Mouse (Mus musculus) heart, adult 18-20 months (tissue): ENCODE data around the gene Vmn1r159. TPM values are rescaled to one million over a fixed set of nuclear protein-coding genes. Genes with fewer than 3 reads are reported as not detected.
"Not testable (repeated sequence)": the region's sequence is repeated elsewhere in the genome, so short reads cannot be mapped to it uniquely, and the experiment has no call there.

Experiments used
- DNase-seq, 2 experiments: peaks; one replicate each; pipeline ENCODE4 v3.0.0; 2021 to 2022; ENCODE audit warnings: mixed read lengths in 1 of 2
- long read RNA-seq, 2 experiments: library from polyadenylated mRNA; stranded (forward); transcript quantifications; one replicate each; pipeline ENCODE4 v2.0.0; 2021
- total RNA-seq, 2 experiments: library from RNA; stranded (reverse); gene quantifications; 2 replicates each; pipeline ENCODE4 v1.2.3; 2021

The Vmn1r159 gene
- total RNA-seq = not detected
- long read RNA-seq, experiment 1 = 0 reads
- long read RNA-seq, experiment 2 = 0 reads

DNA sequence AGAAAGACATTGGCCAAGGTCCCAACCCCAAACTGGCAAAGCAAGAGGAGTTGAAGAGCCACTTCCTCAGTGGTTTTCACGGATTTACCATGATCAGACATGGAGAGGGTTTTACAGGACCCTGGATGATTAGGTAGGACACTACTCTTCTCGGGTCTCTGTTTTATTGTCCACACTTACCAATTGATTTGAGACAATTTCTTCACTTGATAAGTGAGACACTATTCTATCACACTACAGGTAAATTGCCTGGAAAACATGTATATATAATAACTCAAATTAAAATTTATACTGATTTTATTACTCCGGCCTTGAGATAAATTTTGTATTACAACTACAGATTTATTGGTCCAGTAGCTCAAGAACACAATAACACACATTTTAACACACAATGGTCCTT is at the start of gene Vmn1r159:
Gene Vmn1r159 (minus strand): TSS at position 101 of the 400 bp plus-strand sequence.
- not testable (repeated sequence) for DNase-seq

DNA sequence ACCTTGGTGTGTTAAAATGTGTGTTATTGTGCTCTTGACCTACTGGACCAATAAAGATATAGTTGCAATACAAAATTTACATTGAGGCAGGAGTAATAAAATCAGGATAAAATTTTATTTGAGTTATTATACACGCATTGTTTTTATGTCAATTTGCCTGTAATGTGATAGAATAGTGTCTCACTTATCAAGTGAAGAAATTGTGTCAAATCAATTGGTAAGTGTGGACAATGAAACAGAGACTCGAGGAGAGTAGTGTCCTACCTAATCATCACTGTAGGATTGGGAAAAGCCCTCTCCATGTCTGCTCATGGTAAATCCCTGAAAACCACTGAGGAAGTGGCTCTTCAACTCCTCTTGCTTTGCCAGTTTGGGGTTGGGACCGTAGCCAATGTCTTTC is 27.5 kb upstream of the Vmn1r159 start, which contains the start of gene Vmn1r160:
Gene Vmn1r160 (plus strand): TSS at position 301 of the 400 bp plus-strand sequence.
- not testable (repeated sequence) for DNase-seq

Other genes with a start within 250 kb of the Vmn1r159 start
- not detected for gene Vmn1r155, start 185.6 kb downstream of the Vmn1r159 start, total RNA-seq
- gene Gm8693, start 151.3 kb downstream of the Vmn1r159 start, total RNA-seq = not detected
- not detected for gene Gm4567, start 123.9 kb downstream of the Vmn1r159 start, total RNA-seq
- gene Vmn1r157, start 81.9 kb downstream of the Vmn1r159 start, total RNA-seq = not detected
- not detected for gene Vmn1r158, start 52.8 kb downstream of the Vmn1r159 start, total RNA-seq
- not detected for gene Vmn1r160, start 27.6 kb upstream of the Vmn1r159 start, total RNA-seq
- gene Gm4214, start 141.1 kb upstream of the Vmn1r159 start, total RNA-seq = not detected
- gene Gm4216, start 176.3 kb upstream of the Vmn1r159 start, total RNA-seq = not detected
- not detected for gene Vmn1r163, start 211.9 kb upstream of the Vmn1r159 start, total RNA-seq
- gene Gm8720, start 223.9 kb upstream of the Vmn1r159 start, total RNA-seq = not detected